27 mouse cellular contexts compared by ENCODE assay signal in the genomic region with DNA sequence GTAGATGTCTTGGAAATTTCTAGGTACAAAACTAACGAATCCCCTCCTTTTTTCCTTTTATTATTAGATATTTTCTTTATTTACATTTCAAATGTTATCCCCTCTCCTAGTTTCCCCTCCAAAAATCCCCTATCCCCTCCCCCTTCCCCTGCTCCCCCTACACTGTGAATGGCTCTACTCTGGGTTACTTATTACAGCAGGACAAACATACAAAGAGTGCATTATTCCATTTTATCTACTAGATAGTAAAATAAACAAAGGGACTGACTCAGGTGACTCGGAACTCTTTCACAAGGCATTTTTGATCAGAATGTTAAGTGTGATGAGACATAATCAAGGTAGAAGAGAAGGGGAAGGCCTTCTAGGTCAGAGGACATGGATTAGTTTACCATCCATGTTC.
DNase-seq lines count a peak whose midpoint lies in the region; ATAC-seq and TF ChIP-seq lines count a peak whose summit lies in the region.
"Had no signal": no experiment of that assay in that cellular context is flagged by ENCODE, and none has a peak within 500 bp of the region (broad histone marks: within the 10 kb centered on the region; RNA-seq: fewer than 3 reads in every experiment).

No protein-coding gene starts in this region.

- ATAC-seq in intestine, embryonic 14.5 days (replicated peaks; ENCODE audit: low FRiP score, low TSS enrichment, low read depth) = 0 out of 2 replicates have a peak, but pooled peaks have one; percentile 15
- no peak for ATAC-seq in intestine, postnatal 0 days
- peak; percentile 67; the same call in 1 of the 2 replicates for ATAC-seq in intestine, embryonic 15.5 days
- 0 out of 2 replicates have a peak, but pooled peaks have one; percentile 31 for ATAC-seq in stomach, embryonic 15.5 days (ENCODE audit: insufficient read depth, low FRiP score, low read depth)
- ATAC-seq: activated CD4-positive, CD25-positive, alpha-beta regulatory T cell, adult 4 months; CD4-positive, CD25-positive, alpha-beta regulatory T cell, adult 4 months; forebrain, embryonic 13.5 days; forebrain, embryonic 15.5 days; forebrain, postnatal 0 days; Patski had no signal

- 76% methylated on average over 2 of the region's 2 CpGs for WGBS in intestine, embryonic 14.5 days
- WGBS in intestine, postnatal 0 days = 42% methylated on average over 2 of the region's 2 CpGs
- WGBS in intestine, embryonic 15.5 days = 60% methylated on average over 2 of the region's 2 CpGs
- 61% methylated on average over 2 of the region's 2 CpGs for WGBS in stomach, embryonic 15.5 days

- H3K4me3 ChIP-seq in intestine, embryonic 14.5 days (ENCODE audit: low read depth, low read length) = no peak overlapping the region
- no peak overlapping the region for H3K4me3 ChIP-seq in intestine, postnatal 0 days (ENCODE audit: low read depth, low read length)
- no peak overlapping the region for H3K4me3 ChIP-seq in intestine, embryonic 15.5 days (replicated peaks)
- no peak overlapping the region for H3K4me3 ChIP-seq in stomach, embryonic 15.5 days (replicated peaks)
- H3K4me3 ChIP-seq: embryonic facial prominence, embryonic 13.5 days; embryonic facial prominence, embryonic 15.5 days; erythroblast, embryonic 14.5 days; forebrain, embryonic 13.5 days; forebrain, embryonic 15.5 days had no signal

- no peaks in the 10 kb centered on the region for H3K4me1 ChIP-seq in intestine, embryonic 14.5 days (replicated peaks; ENCODE audit: control insufficient read depth, insufficient read depth, low read length)
- no peaks in the 10 kb centered on the region for H3K4me1 ChIP-seq in intestine, postnatal 0 days (replicated peaks; ENCODE audit: control insufficient read depth, insufficient read depth, low read length)
- H3K4me1 ChIP-seq in intestine, embryonic 15.5 days (replicated peaks) = no peaks in the 10 kb centered on the region
- no peaks in the 10 kb centered on the region for H3K4me1 ChIP-seq in stomach, embryonic 15.5 days
- H3K4me1 ChIP-seq: embryonic facial prominence, embryonic 13.5 days; embryonic facial prominence, embryonic 15.5 days; forebrain, embryonic 13.5 days; forebrain, embryonic 15.5 days had no signal

- no peak for DNase-seq in intestine, embryonic 14.5 days (ENCODE audit: low spot score)
- no peak for DNase-seq in cerebellum, adult 9-10 months
- no peak for DNase-seq in spleen, adult 18-20 months
- DNase-seq: adrenal gland, adult 8-10 months; adrenal gland, postnatal 14 days; adrenal gland, postnatal 36 days; B cell, adult 2 months; cerebellum, adult 11-12 months; cerebellum, adult 2 months; cerebellum, adult 9-11 months; cerebellum, postnatal 14 days; cerebellum, postnatal 36 days; embryo, embryonic 11 days; forebrain, postnatal 0 days had no signal

- no peak overlapping the region for H3K9ac ChIP-seq in intestine, embryonic 14.5 days (ENCODE audit: low read length)
- H3K9ac ChIP-seq in intestine, postnatal 0 days (ENCODE audit: low read depth, low read length) = no peak overlapping the region
- H3K9ac ChIP-seq in intestine, embryonic 15.5 days = no peak overlapping the region
- H3K9ac ChIP-seq in stomach, embryonic 15.5 days = no peak overlapping the region
- H3K9ac ChIP-seq: embryonic facial prominence, embryonic 13.5 days; embryonic facial prominence, embryonic 15.5 days; forebrain, embryonic 13.5 days; forebrain, embryonic 15.5 days; forebrain, postnatal 0 days had no signal

- TF ChIP-seq CTCF in intestine, postnatal 0 days (IDR thresholded peaks at IDR 0.05; ENCODE audit: low read depth) = no peak

- H3K27me3 ChIP-seq in intestine, embryonic 14.5 days (replicated peaks; ENCODE audit: control insufficient read depth, insufficient read depth, low read length) = no peaks in the 10 kb centered on the region
- H3K27me3 ChIP-seq in intestine, postnatal 0 days (replicated peaks; ENCODE audit: control insufficient read depth, insufficient read depth, low read length) = no peaks in the 10 kb centered on the region
- H3K27me3 ChIP-seq in intestine, embryonic 15.5 days (replicated peaks) = no peaks in the 10 kb centered on the region
- H3K27me3 ChIP-seq in stomach, embryonic 15.5 days (replicated peaks) = no peaks in the 10 kb centered on the region
- H3K27me3 ChIP-seq: CH12.LX; embryonic facial prominence, embryonic 13.5 days; embryonic facial prominence, embryonic 15.5 days; forebrain, embryonic 13.5 days; forebrain, embryonic 15.5 days; Patski had no signal

- no peak overlapping the region for H3K27ac ChIP-seq in intestine, embryonic 14.5 days (ENCODE audit: low read depth)
- no peak overlapping the region for H3K27ac ChIP-seq in intestine, postnatal 0 days (ENCODE audit: low read depth, low read length)
- H3K27ac ChIP-seq in intestine, embryonic 15.5 days = no peak overlapping the region
- no peak overlapping the region for H3K27ac ChIP-seq in stomach, embryonic 15.5 days
- H3K27ac ChIP-seq: embryonic facial prominence, embryonic 13.5 days; embryonic facial prominence, embryonic 15.5 days; forebrain, embryonic 13.5 days; forebrain, embryonic 15.5 days had no signal

- H3K4me2 ChIP-seq in intestine, embryonic 14.5 days (ENCODE audit: low read length) = no peak overlapping the region
- no peak overlapping the region for H3K4me2 ChIP-seq in intestine, postnatal 0 days (replicated peaks; ENCODE audit: low read depth)
- no peak overlapping the region for H3K4me2 ChIP-seq in intestine, embryonic 15.5 days (replicated peaks)
- no peak overlapping the region for H3K4me2 ChIP-seq in stomach, embryonic 15.5 days
- H3K4me2 ChIP-seq: embryonic facial prominence, embryonic 13.5 days; embryonic facial prominence, embryonic 15.5 days; forebrain, embryonic 13.5 days; forebrain, embryonic 15.5 days had no signal

- H3K9me3 ChIP-seq in intestine, embryonic 14.5 days (ENCODE audit: control insufficient read depth, low read length) = no peaks in the 10 kb centered on the region
- no peaks in the 10 kb centered on the region for H3K9me3 ChIP-seq in intestine, postnatal 0 days (ENCODE audit: control insufficient read depth)
- no peaks in the 10 kb centered on the region for H3K9me3 ChIP-seq in intestine, embryonic 15.5 days
- no peaks in the 10 kb centered on the region for H3K9me3 ChIP-seq in stomach, embryonic 15.5 days
- H3K9me3 ChIP-seq: embryonic facial prominence, embryonic 13.5 days; embryonic facial prominence, embryonic 15.5 days; forebrain, embryonic 13.5 days; forebrain, embryonic 15.5 days; G1E had no signal

- no peaks in the 10 kb centered on the region for H3K36me3 ChIP-seq in intestine, embryonic 14.5 days (ENCODE audit: control insufficient read depth, insufficient read depth, low read length)
- no peaks in the 10 kb centered on the region for H3K36me3 ChIP-seq in intestine, postnatal 0 days (ENCODE audit: control insufficient read depth, insufficient read depth)
- no peaks in the 10 kb centered on the region for H3K36me3 ChIP-seq in intestine, embryonic 15.5 days
- no peaks in the 10 kb centered on the region for H3K36me3 ChIP-seq in stomach, embryonic 15.5 days
- H3K36me3 ChIP-seq: embryonic facial prominence, embryonic 13.5 days; embryonic facial prominence, embryonic 15.5 days; forebrain, embryonic 15.5 days; G1E had no signal
